In the genomic region with DNA sequence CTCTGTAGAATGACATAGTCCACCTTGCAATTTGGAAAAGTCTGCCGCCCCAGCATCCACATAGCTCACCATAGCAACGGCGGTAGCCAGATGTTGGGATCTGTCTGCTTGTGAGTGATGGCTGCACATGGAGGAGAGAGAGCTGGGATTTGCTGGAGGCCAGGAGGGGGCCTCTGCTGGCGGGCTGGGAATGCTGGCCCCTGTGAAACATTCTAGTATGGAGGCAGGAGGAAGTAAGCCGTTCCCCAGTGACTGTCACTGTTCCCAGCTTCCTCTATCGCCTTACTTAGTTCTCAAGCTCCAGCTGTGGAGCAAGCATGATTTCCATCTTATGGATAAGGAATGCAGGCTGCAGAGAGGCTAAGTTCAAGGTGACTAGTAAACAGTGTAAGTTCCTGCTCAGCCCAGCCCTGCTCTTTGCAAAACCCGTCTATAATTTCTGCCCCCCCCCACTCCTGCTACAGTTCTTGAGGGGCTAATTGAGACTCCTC, we compare ENCODE assay signal across 7 mouse cellular contexts. TPM values are rescaled to one million over a fixed set of nuclear protein-coding genes. Genes with fewer than 3 reads are reported as not detected.
DNase-seq lines count a peak whose midpoint lies in the region; ATAC-seq lines count a peak whose summit lies in the region.

No protein-coding gene starts in this region.

- peak; percentile 39 for DNase-seq in brain, adult 2 months (ENCODE audit: low read depth, low spot score)
- peak; percentile 78 for DNase-seq in embryo, embryonic 10.5 days (ENCODE audit: low spot score)
- DNase-seq in natural killer cell, adult 2 months (ENCODE audit: low spot score in 2 of 2), result no peak
- no peak for DNase-seq in cerebellum, postnatal 14 days
- no peak for DNase-seq in right cerebral cortex, postnatal 25 days

- no peak overlapping the region for H3K4me3 ChIP-seq in heart, embryonic 15.5 days

- ATAC-seq in heart, embryonic 15.5 days (replicated peaks; ENCODE audit: insufficient number of reproducible peaks, insufficient read depth, low FRiP score, low read depth), result peak; percentile 71
- ATAC-seq in megakaryocyte, adult 5-6 weeks (ENCODE audit: poor library complexity, severe bottlenecking), result peak; percentile 70

- no peaks in the 10 kb centered on the region for H3K27me3 ChIP-seq in heart, embryonic 15.5 days

- H3K9ac ChIP-seq in heart, embryonic 15.5 days, result no peak overlapping the region

- 8% methylated on average over 7 of the region's 7 CpGs for WGBS in heart, embryonic 15.5 days

- H3K4me2 ChIP-seq in heart, embryonic 15.5 days, result 0 out of 2 replicates have a peak overlapping the region, but pooled peaks have one; percentile 10

- peaks cover 39% of the 10 kb centered on the region for H3K4me1 ChIP-seq in heart, embryonic 15.5 days (replicated peaks)

- H3K27ac ChIP-seq in heart, embryonic 15.5 days, result peak overlapping the region; percentile 71

- H3K9me3 ChIP-seq in heart, embryonic 15.5 days (replicated peaks), result no peaks in the 10 kb centered on the region

- peaks cover 22% of the 10 kb centered on the region; the same call in 1 of the 2 replicates for H3K36me3 ChIP-seq in heart, embryonic 15.5 days

RNA-seq across cellular contexts. Expression of gene Dnmt3a, which starts 37.6 kb away (rescaled TPM):
- 79.9 and 94.7 TPM in 2 replicates for polyA plus RNA-seq in heart, embryonic 15.5 days (2015; fragmentation: Nextera tagmentation; extraction: Ambion mirVana)
- total RNA-seq in megakaryocyte, adult 5-6 weeks (2015), result 3.5 and 5.5 TPM in 2 replicates
- total RNA-seq in megakaryocyte, adult 5-6 weeks (2017), result 5.3 and 13.8 TPM in 2 replicates

Comparison
In these comparisons a context has a peak if more than half of its experiments do, and no peak if none do; other contexts are left out.
1. DNase-seq: peak in brain, adult 2 months (single experiment) and embryo, embryonic 10.5 days (single experiment); none in natural killer cell, adult 2 months (0 of 2), cerebellum, postnatal 14 days (0 of 2) and right cerebral cortex, postnatal 25 days (single experiment).